Mouse (Mus musculus) thymus, adult 18-20 months (tissue): ENCODE results near the gene Gstm5.
A peak's percentile ranks its signal among the peaks of the same experiment; 100 is the strongest.
"Not testable (repeated sequence)": the region's sequence is repeated elsewhere in the genome, so short reads cannot be mapped to it uniquely, and the experiment has no call there.

Experiments
- DNase-seq, 2 experiments: peaks; one replicate each; pipeline ENCODE4 v3.0.0; 2022; ENCODE audit warnings: mixed read lengths in 2 of 2

Gene Gstm5

GRCm38 (mm10) chr3:107873335-107874251 is 22.0 kb upstream of the Gstm5 start:
- no peak for DNase-seq

- no peak for DNase-seq
These were observed 20.4 kb upstream of the Gstm5 start for GRCm38 (mm10) chr3:107875231-107875630.

- no peak for DNase-seq
These were observed 18.6 kb upstream of the Gstm5 start, which contains the start of gene Eps8l3 for GRCm38 (mm10) chr3:107877005-107877404. Eps8l3 (plus strand) TSS chr3:107877229.

- DNase-seq, result no peak
These were observed 17.6 kb upstream of the Gstm5 start for GRCm38 (mm10) chr3:107877747-107878736.

GRCm38 (mm10) chr3:107887674-107888495 is 7.7 kb upstream of the Gstm5 start:
- no peak for DNase-seq

GRCm38 (mm10) chr3:107889236-107889635 is 6.4 kb upstream of the Gstm5 start:
- not testable (repeated sequence) for DNase-seq

GRCm38 (mm10) chr3:107895194-107895719 is 364 bp upstream of the Gstm5 start:
- DNase-seq, result no peak

GRCm38 (mm10) chr3:107898691-107899090 is 3.1 kb downstream of the Gstm5 start:
- DNase-seq, result no peak

GRCm38 (mm10) chr3:107900955-107901673 is 5.5 kb downstream of the Gstm5 start:
- no peak for DNase-seq

GRCm38 (mm10) chr3:107905942-107906341 is 10.3 kb downstream of the Gstm5 start:
- DNase-seq, result no peak

- no peak for DNase-seq
These were observed 21.1 kb downstream of the Gstm5 start for GRCm38 (mm10) chr3:107916674-107917073.

- no peak for DNase-seq
These were observed 21.5 kb downstream of the Gstm5 start for GRCm38 (mm10) chr3:107917097-107917496.

- no peak for DNase-seq
These were observed 22.3 kb downstream of the Gstm5 start for GRCm38 (mm10) chr3:107917783-107918408.

GRCm38 (mm10) chr3:107920348-107920747 is 24.7 kb downstream of the Gstm5 start:
- no peak for DNase-seq

- DNase-seq, result no peak
These were observed 29.7 kb downstream of the Gstm5 start for GRCm38 (mm10) chr3:107925335-107925734.

- no peak for DNase-seq
These were observed 32.2 kb downstream of the Gstm5 start for GRCm38 (mm10) chr3:107927841-107928240.

- no peak for DNase-seq
These were observed 33.1 kb downstream of the Gstm5 start for GRCm38 (mm10) chr3:107928691-107929090.

- no peak for DNase-seq
These were observed 33.6 kb downstream of the Gstm5 start for GRCm38 (mm10) chr3:107929243-107929642.

GRCm38 (mm10) chr3:107929731-107930130 is 34.1 kb downstream of the Gstm5 start:
- no peak for DNase-seq

GRCm38 (mm10) chr3:107931134-107931533 is 35.5 kb downstream of the Gstm5 start:
- DNase-seq, result no peak

- DNase-seq, result peak; percentile 83 to 85
These were observed 36.0 kb downstream of the Gstm5 start, which contains the start of gene Gstm7 for GRCm38 (mm10) chr3:107931670-107932069. Gstm7 (minus strand) TSS chr3:107931817.
